Mouse (Mus musculus) right cerebral cortex, postnatal 36 days (tissue): ENCODE measurements around the gene Gm20696.
A peak's percentile ranks its signal among the peaks of the same experiment; 100 is the strongest.

Experiments used
- DNase-seq, 2 experiments: peaks; one replicate each; pipeline ENCODE4 v3.0.0; 2022; ENCODE audit warnings: low spot score in 2 of 2, mixed read lengths in 1 of 2

Gene Gm20696

GRCm38 (mm10) chr6:99330169-99330568, 336.4 kb downstream of the Gm20696 start:
- DNase-seq = no peak

GRCm38 (mm10) chr6:99328634-99329033, 338.0 kb downstream of the Gm20696 start:
- DNase-seq = no peak

DNA sequence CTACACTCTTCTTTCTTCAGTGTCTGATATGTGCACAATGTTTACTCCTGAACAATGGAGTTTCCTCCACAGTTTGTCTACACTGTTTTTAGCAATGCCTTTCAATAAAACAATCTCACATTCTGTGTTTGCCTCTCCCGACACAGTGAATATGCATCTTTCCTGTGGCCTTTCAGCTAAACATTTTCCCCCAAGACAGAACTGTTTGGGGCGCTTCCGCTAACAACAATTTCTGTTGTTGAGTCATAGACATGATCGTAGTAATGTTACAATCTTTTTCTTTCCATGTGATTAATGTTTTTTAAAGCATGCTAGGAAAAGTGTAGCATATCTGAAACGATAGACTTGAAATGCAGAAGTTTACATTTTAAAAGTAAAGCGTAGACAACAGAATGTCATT, 338.5 kb downstream of the Gm20696 start:
- DNase-seq = no peak

GRCm38 (mm10) chr6:99327721-99328120, 338.9 kb downstream of the Gm20696 start:
- DNase-seq = no peak

DNA sequence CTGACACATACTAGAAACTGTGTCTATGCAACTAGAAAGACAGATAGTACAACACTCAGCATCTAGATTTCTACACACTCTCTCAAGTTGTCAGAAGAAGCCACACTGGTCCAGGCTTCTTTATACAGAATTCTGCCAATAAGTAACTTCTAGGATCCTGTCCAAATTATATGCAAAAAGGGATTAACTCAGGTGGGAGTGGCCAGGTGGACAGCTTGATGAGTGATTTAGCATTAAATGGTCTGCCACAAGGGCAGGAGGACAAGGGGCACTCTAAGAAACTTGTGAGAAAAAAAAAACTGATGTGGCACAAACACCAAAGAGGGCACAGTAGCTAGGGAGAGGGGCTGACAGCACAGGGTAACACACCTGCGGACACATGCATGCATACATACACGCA, 340.7 kb downstream of the Gm20696 start:
- no peak for DNase-seq

- DNase-seq = no peak
These were observed 341.1 kb downstream of the Gm20696 start for GRCm38 (mm10) chr6:99325461-99325860.

GRCm38 (mm10) chr6:99322132-99322904, 344.3 kb downstream of the Gm20696 start:
- DNase-seq = no peak

GRCm38 (mm10) chr6:99320444-99320843, 346.2 kb downstream of the Gm20696 start:
- no peak for DNase-seq

- DNase-seq = no peak
These were observed 346.9 kb downstream of the Gm20696 start for GRCm38 (mm10) chr6:99319415-99320405.

- no peak for DNase-seq
These were observed 351.9 kb downstream of the Gm20696 start for GRCm38 (mm10) chr6:99314746-99315145.

GRCm38 (mm10) chr6:99310529-99310928, 356.1 kb downstream of the Gm20696 start:
- no peak for DNase-seq

- no peak for DNase-seq
These were observed 356.5 kb downstream of the Gm20696 start for GRCm38 (mm10) chr6:99310171-99310500.

GRCm38 (mm10) chr6:99309466-99310170, 357.0 kb downstream of the Gm20696 start:
- DNase-seq = no peak

- DNase-seq = no peak
These were observed 360.8 kb downstream of the Gm20696 start for GRCm38 (mm10) chr6:99305751-99306150.

GRCm38 (mm10) chr6:99305236-99305635, 361.4 kb downstream of the Gm20696 start:
- no peak for DNase-seq

GRCm38 (mm10) chr6:99302662-99303435, 363.7 kb downstream of the Gm20696 start:
- no peak for DNase-seq

DNA sequence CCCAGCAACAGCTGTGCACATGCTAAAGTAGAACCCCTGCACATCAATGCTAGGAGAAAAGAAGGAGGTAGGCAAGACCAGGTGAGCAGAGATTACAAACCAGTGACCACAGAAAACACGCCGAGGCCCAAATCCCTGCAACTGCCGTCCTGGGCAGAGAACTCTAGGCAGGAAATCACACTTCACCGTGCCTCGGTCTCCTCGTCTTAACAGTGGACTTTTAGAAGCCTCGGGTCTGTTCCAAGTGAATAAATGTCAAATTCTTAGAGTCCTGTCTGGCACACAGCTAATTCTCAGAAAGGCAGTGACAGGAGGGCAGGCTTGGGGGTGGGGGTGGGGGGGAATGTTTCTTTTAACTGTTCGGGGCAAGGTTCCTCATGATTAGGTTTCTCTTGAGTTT, 364.7 kb downstream of the Gm20696 start:
- no peak for DNase-seq

DNA sequence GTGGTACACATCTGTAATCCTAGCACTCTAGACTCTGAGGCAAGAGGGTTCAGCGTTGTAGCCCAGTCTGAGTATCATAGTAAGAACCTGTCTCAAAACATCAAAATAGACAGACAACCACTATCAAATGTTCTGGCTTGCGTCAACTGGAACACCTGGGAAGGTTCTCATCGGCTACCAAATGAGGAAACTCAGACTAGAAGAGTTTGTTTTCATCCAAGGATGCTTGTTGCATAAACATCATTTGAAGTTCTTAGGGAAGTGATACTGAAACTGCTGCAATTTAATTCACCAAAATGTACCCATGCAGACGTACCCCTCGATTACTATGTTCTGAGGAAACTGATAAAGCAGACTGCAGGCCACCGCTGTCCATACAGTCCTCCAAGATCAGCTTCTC, 366.4 kb downstream of the Gm20696 start:
- no peak for DNase-seq

- no peak for DNase-seq
These were observed 367.4 kb downstream of the Gm20696 start for GRCm38 (mm10) chr6:99299196-99299595.

DNA sequence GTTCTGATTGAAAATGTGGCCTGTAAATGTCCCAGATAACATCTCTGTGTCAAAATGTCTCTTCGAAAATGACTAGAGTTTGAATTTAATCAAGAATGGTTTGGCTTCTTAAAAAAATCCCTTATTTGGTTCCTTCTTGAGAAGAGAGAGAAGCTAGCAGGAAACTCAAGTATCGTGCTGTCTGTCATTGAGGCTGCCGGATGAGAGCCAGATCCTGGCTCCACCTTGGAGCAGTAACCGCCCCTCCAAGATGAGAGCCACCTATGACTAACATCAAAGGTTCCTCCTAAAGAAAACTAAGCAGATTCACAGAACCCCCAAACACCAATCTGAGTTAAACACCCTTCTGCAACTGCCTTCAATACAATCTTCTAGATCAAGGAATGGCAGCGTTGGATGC, 369.1 kb downstream of the Gm20696 start:
- no peak for DNase-seq

GRCm38 (mm10) chr6:99295495-99295894, 371.1 kb downstream of the Gm20696 start:
- peak; percentile 25 to 42 for DNase-seq
